ENCODE assay signal across 27 mouse cellular contexts in genomic region chr12:59053166-59053565, GRCm38 (mm10). TPM values are rescaled to one million over a fixed set of nuclear protein-coding genes. Genes with fewer than 3 reads are reported as not detected.
DNase-seq lines count a peak whose midpoint lies in the region; ATAC-seq lines count a peak whose summit lies in the region.
"Had no signal": no experiment of that assay in that cellular context is flagged by ENCODE, and none has a peak within 500 bp of the region (broad histone marks: within the 10 kb centered on the region; RNA-seq: fewer than 3 reads in every experiment).

No protein-coding gene starts in this region.

- peak overlapping the region; percentile 53 for H3K27ac ChIP-seq in liver, embryonic 15.5 days (replicated peaks)
- H3K27ac ChIP-seq in forebrain, embryonic 14.5 days (ENCODE audit: low read depth, low read length), result no peak overlapping the region
- H3K27ac ChIP-seq in midbrain, embryonic 10.5 days (replicated peaks), result no peak overlapping the region
- H3K27ac ChIP-seq: embryonic facial prominence, embryonic 13.5 days; forebrain, embryonic 12.5 days; heart, adult 2 months; hindbrain, embryonic 14.5 days; midbrain, embryonic 13.5 days; neural tube, embryonic 13.5 days had no signal

- H3K9ac ChIP-seq in liver, embryonic 15.5 days, result no peak overlapping the region
- no peak overlapping the region for H3K9ac ChIP-seq in forebrain, embryonic 14.5 days (ENCODE audit: low read length)
- H3K9ac ChIP-seq: embryonic facial prominence, embryonic 13.5 days; forebrain, embryonic 12.5 days; heart, embryonic 12.5 days; hindbrain, embryonic 14.5 days; lung, embryonic 14.5 days; midbrain, embryonic 13.5 days; neural tube, embryonic 13.5 days had no signal

- H3K4me2 ChIP-seq in liver, embryonic 15.5 days, result peak overlapping the region; percentile 24; the same call in 1 of the 2 replicates
- no peak overlapping the region for H3K4me2 ChIP-seq in forebrain, embryonic 14.5 days (ENCODE audit: low read length)
- H3K4me2 ChIP-seq: embryonic facial prominence, embryonic 13.5 days; forebrain, embryonic 12.5 days; heart, embryonic 12.5 days; hindbrain, embryonic 14.5 days; lung, embryonic 14.5 days; midbrain, embryonic 13.5 days; neural tube, embryonic 13.5 days had no signal

- no peak overlapping the region for H3K4me3 ChIP-seq in liver, embryonic 15.5 days (replicated peaks)
- no peak overlapping the region for H3K4me3 ChIP-seq in forebrain, embryonic 14.5 days (ENCODE audit: low read depth, low read length)
- H3K4me3 ChIP-seq in midbrain, embryonic 10.5 days, result no peak overlapping the region
- H3K4me3 ChIP-seq: embryonic facial prominence, embryonic 13.5 days; erythroblast, embryonic 14.5 days; forebrain, embryonic 12.5 days; heart, adult 2 months; heart, embryonic 12.5 days; midbrain, embryonic 13.5 days; neural tube, embryonic 13.5 days had no signal

- peaks cover 45% of the 10 kb centered on the region for H3K4me1 ChIP-seq in liver, embryonic 15.5 days (replicated peaks)
- H3K4me1 ChIP-seq in forebrain, embryonic 14.5 days (ENCODE audit: control insufficient read depth, insufficient read depth, low read length), result no peaks in the 10 kb centered on the region
- no peaks in the 10 kb centered on the region for H3K4me1 ChIP-seq in midbrain, embryonic 10.5 days
- H3K4me1 ChIP-seq: embryonic facial prominence, embryonic 13.5 days; forebrain, embryonic 12.5 days; heart, embryonic 12.5 days had no signal

- no peaks in the 10 kb centered on the region for H3K9me3 ChIP-seq in liver, embryonic 15.5 days (replicated peaks)
- no peaks in the 10 kb centered on the region for H3K9me3 ChIP-seq in forebrain, embryonic 14.5 days (replicated peaks; ENCODE audit: control insufficient read depth, low read length)
- H3K9me3 ChIP-seq in midbrain, embryonic 10.5 days (replicated peaks), result no peaks in the 10 kb centered on the region
- H3K9me3 ChIP-seq: embryonic facial prominence, embryonic 13.5 days; forebrain, embryonic 12.5 days; heart, embryonic 12.5 days; midbrain, embryonic 13.5 days; neural tube, embryonic 13.5 days had no signal

- ATAC-seq in liver, embryonic 15.5 days (ENCODE audit: insufficient read depth), result peak; percentile 70
- no peak for ATAC-seq in forebrain, embryonic 14.5 days
- ATAC-seq: midbrain, embryonic 13.5 days; Patski had no signal

- 36% methylated on average over 5 of the region's 5 CpGs for WGBS in liver, embryonic 15.5 days (ENCODE audit: insufficient replicate concordance)
- 91% methylated on average over 5 of the region's 5 CpGs for WGBS in forebrain, embryonic 14.5 days
- 92% methylated on average over 5 of the region's 5 CpGs for WGBS in midbrain, embryonic 10.5 days

- H3K27me3 ChIP-seq in liver, embryonic 15.5 days, result no peaks in the 10 kb centered on the region
- H3K27me3 ChIP-seq in forebrain, embryonic 14.5 days (replicated peaks; ENCODE audit: control insufficient read depth, insufficient read depth, low read length), result no peaks in the 10 kb centered on the region
- no peaks in the 10 kb centered on the region for H3K27me3 ChIP-seq in midbrain, embryonic 10.5 days (ENCODE audit: low read depth, poor library complexity, severe bottlenecking)
- H3K27me3 ChIP-seq: embryonic facial prominence, embryonic 13.5 days; forebrain, embryonic 12.5 days; heart, embryonic 12.5 days; midbrain, embryonic 13.5 days; neural tube, embryonic 13.5 days; Patski had no signal

- H3K36me3 ChIP-seq in liver, embryonic 15.5 days (replicated peaks), result peaks cover 58% of the 10 kb centered on the region
- H3K36me3 ChIP-seq in forebrain, embryonic 14.5 days (ENCODE audit: control insufficient read depth, insufficient read depth, low read length), result peaks cover 35% of the 10 kb centered on the region; the same call in 1 of the 2 replicates
- peaks cover 83% of the 10 kb centered on the region for H3K36me3 ChIP-seq in midbrain, embryonic 10.5 days

- DNase-seq in c-Kit-positive CD71-positive TER-119-positive erythroid progenitor cells, embryonic 14.5 days (ENCODE audit: low spot score), result peak; percentile 49
- peak; percentile 22 for DNase-seq in liver
- DNase-seq in left cerebral cortex, adult 18-20 months (ENCODE audit: low spot score in 2 of 2), result no peak
- no peak for DNase-seq in right cerebral cortex, postnatal 14 days
- no peak for DNase-seq in forebrain, embryonic 14.5 days (ENCODE audit: low spot score)
- DNase-seq in midbrain, embryonic 10.5 days (ENCODE audit: low spot score), result no peak
- DNase-seq: adrenal gland, postnatal 14 days; B cell, adult 2 months; cerebellum, adult 11-12 months; cerebellum, adult 9-11 months; gastrocnemius, postnatal 36 days; heart, adult 2 months; kidney, adult 11 months; kidney, postnatal 36 days; left cerebral cortex, postnatal 4 days; lung, embryonic 14.5 days; lung, postnatal 14 days; thymus, postnatal 14 days had no signal

RNA-seq across cellular contexts. Expression of gene Trappc6b, which starts 8.1 kb away (rescaled TPM):
- 46.7 and 50.4 TPM in 2 replicates for polyA plus RNA-seq in liver, embryonic 15.5 days (2015; fragmentation: Nextera tagmentation; extraction: Ambion mirVana)
- 100 to 1,000 TPM; 121 to 135 TPM for total RNA-seq in left cerebral cortex, adult 18-20 months (2021)
- polyA plus RNA-seq in forebrain, embryonic 14.5 days (2014; fragmentation: Nextera tagmentation; extraction: Ambion mirVana), result 92.8 and 99.7 TPM in 2 replicates
- 71.4 and 81.9 TPM in 2 replicates for polyA plus RNA-seq in midbrain, embryonic 10.5 days (2016; fragmentation: Nextera tagmentation; extraction: Ambion mirVana)

RNA-seq across cellular contexts. Expression of gene Pnn, which starts 13.5 kb away (rescaled TPM):
- polyA plus RNA-seq in liver, embryonic 15.5 days (2015; fragmentation: Nextera tagmentation; extraction: Ambion mirVana), result 28.5 and 34.7 TPM in 2 replicates
- total RNA-seq in left cerebral cortex, adult 18-20 months (2021), result 10 to 100 TPM; 54.6 to 64.6 TPM
- polyA plus RNA-seq in forebrain, embryonic 14.5 days (2014; fragmentation: Nextera tagmentation; extraction: Ambion mirVana), result 49.7 and 56.2 TPM in 2 replicates
- polyA plus RNA-seq in midbrain, embryonic 10.5 days (2016; fragmentation: Nextera tagmentation; extraction: Ambion mirVana), result 112 and 114 TPM in 2 replicates

RNA-seq across cellular contexts. Expression of gene Gemin2, which starts 40.0 kb away (rescaled TPM):
- polyA plus RNA-seq in liver, embryonic 15.5 days (2015; fragmentation: Nextera tagmentation; extraction: Ambion mirVana), result 15.7 and 17.7 TPM in 2 replicates
- total RNA-seq in left cerebral cortex, adult 18-20 months (2021), result 1 to 10 TPM; 6.6 to 7.6 TPM
- polyA plus RNA-seq in forebrain, embryonic 14.5 days (2014; fragmentation: Nextera tagmentation; extraction: Ambion mirVana), result 11.8 and 13.5 TPM in 2 replicates
- polyA plus RNA-seq in midbrain, embryonic 10.5 days (2016; fragmentation: Nextera tagmentation; extraction: Ambion mirVana), result 35.8 and 36.8 TPM in 2 replicates

RNA-seq across cellular contexts. Expression of gene Sec23a, which starts 41.3 kb away (rescaled TPM):
- 25.1 and 25.7 TPM in 2 replicates for polyA plus RNA-seq in liver, embryonic 15.5 days (2015; fragmentation: Nextera tagmentation; extraction: Ambion mirVana)
- total RNA-seq in left cerebral cortex, adult 18-20 months (2021), result 100 to 1,000 TPM; 102 to 108 TPM
- polyA plus RNA-seq in forebrain, embryonic 14.5 days (2014; fragmentation: Nextera tagmentation; extraction: Ambion mirVana), result 109 and 130 TPM in 2 replicates
- 62.2 and 71.7 TPM in 2 replicates for polyA plus RNA-seq in midbrain, embryonic 10.5 days (2016; fragmentation: Nextera tagmentation; extraction: Ambion mirVana)

RNA-seq across cellular contexts. Expression of gene Mia2, which starts 42.4 kb away (rescaled TPM):
- 45.0 and 46.1 TPM in 2 replicates for polyA plus RNA-seq in liver, embryonic 15.5 days (2015; fragmentation: Nextera tagmentation; extraction: Ambion mirVana)
- 10 to 100 TPM; 38.5 to 44.4 TPM for total RNA-seq in left cerebral cortex, adult 18-20 months (2021)
- 32.3 and 33.8 TPM in 2 replicates for polyA plus RNA-seq in forebrain, embryonic 14.5 days (2014; fragmentation: Nextera tagmentation; extraction: Ambion mirVana)
- polyA plus RNA-seq in midbrain, embryonic 10.5 days (2016; fragmentation: Nextera tagmentation; extraction: Ambion mirVana), result 39.2 and 40.4 TPM in 2 replicates

Comparison
In these comparisons a context has a peak if more than half of its experiments do, and no peak if none do; other contexts are left out.
1. DNase-seq: peak in c-Kit-positive CD71-positive TER-119-positive erythroid progenitor cells, embryonic 14.5 days (single experiment) and liver (single experiment); none in left cerebral cortex, adult 18-20 months (0 of 2), right cerebral cortex, postnatal 14 days (single experiment), forebrain, embryonic 14.5 days (single experiment) and midbrain, embryonic 10.5 days (single experiment).